Mouse (Mus musculus): Measurements from ENCODE around the gene Tshr. TPM values are rescaled to one million over a fixed set of nuclear protein-coding genes. Genes with fewer than 3 reads are reported as not detected.
"Not testable (repeated sequence)": the region's sequence is repeated elsewhere in the genome, so short reads cannot be mapped to it uniquely, and the experiment has no call there.

The Tshr gene
- total RNA-seq, 2 experiments from 2014 or later: 0.97 to 1.6 TPM

DNA sequence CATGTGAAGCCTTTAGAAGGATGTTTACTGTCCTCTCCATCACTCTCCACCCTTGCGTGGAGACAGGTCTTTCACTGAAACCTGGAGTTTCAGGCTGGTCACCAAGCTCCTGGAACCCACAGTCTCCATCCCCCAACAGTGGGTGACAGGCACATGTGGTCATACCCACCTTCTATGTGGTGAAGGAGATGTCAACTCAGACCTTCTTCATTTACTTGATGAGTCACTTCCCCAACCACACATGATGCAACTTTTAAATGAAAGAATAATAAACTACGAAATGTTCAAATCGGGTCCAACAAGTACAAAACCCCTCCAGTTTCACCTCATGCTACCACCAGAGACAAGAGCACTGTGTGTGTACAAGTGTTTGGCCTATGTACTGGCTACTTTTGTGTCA, 200.8 kb downstream of the Tshr start:
- peak; percentile 48 for ATAC-seq (replicated peaks; ENCODE audit: poor library complexity, severe bottlenecking)

DNA sequence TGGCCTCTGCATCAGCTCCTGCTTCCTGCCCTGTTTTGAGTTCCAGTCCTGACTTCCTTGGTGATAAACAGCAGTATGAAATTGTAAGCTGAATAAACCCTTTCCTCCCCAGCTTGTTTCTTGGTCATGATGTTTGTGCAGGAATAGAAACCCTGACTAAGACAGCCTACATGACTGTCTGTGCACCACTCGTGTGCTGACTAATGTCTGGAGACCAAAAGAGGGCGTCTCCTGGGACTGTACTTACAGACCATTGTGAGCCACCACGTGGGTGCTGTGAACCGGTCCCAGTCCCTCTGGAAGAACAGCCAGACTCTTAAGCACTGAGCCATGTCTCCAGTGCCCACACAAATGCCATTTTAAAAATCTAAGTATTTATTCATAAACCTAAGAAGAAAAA, 201.5 kb downstream of the Tshr start:
- not testable (repeated sequence) for ATAC-seq (replicated peaks; ENCODE audit: poor library complexity, severe bottlenecking)

DNA sequence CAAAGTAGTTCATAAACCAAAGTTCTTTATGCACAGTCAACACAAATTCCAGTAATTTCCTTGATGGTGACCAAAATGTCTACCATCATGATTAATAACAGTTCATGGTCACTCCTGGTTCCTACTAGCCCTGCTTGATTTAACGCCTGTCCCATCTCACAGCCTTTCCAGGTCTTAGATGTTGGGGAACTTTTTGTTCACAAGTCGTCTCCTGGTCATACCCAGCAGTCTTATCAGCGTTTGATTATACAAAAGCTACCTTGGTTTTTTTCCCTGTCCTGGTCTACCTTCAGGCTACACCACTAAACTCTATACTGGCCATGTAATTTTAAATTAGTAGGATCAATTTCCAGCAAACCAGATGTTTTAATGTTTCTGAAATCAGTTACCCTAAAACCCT, 202.7 kb downstream of the Tshr start:
- no peak for ATAC-seq (replicated peaks; ENCODE audit: poor library complexity, severe bottlenecking)

DNA sequence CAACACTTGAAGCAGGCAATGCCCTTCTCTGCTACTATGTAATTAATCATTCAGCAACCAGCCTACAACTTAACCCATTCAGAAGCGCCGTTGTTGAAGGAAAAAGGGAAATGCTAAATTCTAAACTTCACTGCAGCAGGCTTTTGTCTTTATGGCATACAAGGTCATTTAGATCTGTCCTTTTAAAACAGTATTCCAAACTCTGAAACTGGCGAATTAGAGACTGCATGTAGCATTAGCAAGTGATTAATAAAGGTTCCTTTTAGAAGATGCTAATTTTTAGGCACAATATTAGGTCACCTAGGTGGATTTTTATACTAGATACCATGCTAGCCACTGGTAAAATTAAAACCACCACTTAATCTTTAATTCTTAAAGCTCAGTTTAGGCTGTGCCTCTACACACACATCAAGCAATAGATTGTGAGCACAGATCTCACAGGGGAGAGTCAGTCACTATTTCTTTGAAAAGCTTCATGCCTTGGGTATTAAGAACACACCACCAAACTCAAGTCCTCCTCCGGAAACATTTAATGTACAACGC, 203.2 kb downstream of the Tshr start:
- ATAC-seq (replicated peaks; ENCODE audit: poor library complexity, severe bottlenecking): no peak

DNA sequence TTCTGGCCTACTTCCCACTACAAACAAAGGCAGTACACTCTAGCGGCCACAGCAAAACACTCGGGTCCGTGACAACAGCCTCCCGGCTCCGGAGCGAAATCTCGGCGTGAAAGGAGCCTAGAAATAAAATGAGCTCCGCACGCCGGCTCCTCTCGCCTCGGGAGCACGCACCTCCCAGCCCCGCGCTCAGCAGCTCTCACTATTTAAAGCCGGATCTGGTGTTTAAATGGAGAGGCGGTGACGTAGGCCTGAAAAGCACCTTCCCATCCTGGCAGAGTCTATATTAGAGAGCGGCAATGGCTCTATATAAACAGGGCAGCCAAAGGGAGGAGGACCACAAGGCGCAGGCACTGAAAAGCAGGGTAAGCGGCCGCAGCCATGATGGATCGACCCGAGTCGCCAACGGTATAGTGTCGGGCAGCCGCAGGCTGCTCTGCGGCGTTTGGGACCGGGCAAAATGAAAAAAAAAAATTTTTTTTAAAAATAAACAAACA, 203.9 kb downstream of the Tshr start:
- peak; percentile 43 for ATAC-seq (replicated peaks; ENCODE audit: poor library complexity, severe bottlenecking)

DNA sequence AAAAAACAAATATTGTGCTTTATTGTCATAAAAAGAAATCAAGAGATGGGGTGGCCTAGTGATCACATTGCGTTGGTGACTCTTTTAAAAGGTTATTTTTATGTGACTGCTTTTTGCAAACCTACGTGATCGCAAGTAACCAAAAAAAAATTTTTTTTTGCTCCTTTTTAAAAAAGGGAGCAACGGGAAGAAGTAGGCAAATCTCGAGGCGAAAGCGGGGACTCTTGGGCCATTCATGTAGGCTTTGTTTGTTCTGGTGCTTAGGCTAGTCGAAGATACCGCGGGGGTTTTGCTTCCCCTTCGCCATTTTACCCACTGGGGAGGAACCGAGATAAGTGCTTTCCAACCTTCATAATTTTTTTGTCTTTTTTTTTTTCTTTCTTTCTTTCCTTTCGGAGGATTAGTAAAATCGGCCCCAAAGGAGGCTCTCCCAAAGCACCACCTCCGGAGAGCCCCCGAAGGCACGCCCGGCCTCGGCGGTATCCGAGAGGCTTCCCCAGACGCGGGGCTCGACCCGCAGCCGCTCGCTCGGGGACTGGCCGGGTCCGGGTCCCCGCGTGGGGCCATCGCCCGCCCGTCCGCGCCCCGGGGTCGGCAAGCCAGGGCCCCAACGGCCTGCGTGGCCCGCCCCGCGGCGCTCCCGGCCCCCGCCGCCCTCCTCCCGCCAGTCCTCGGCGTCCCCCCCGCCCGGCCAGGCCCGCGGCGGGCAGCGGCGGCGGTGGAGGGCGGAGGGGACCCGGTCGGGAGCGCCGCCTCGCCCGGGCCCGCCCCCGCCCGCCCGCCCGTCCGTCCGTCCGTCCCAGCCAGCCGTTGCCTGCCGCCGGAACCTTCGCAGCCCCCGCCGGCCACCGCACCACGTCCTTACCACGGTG, 204.5 kb downstream of the Tshr start:
- ATAC-seq (replicated peaks; ENCODE audit: poor library complexity, severe bottlenecking): no peak

DNA sequence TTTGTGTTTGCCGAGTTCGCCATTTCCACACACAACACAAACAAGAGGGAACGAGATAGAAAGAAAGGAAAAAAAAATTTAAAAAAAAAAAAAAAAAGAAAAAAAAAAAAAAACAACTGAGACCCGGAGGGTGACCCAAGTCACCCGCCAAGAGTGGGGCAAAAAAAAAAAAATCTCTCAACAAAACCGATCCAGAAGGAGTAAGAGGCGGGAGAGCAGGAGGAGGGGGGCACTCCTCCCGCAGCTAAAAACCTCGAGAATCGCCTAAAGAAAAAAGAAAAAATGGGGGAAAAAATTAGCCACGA, 205.1 kb downstream of the Tshr start:
- no peak for ATAC-seq (replicated peaks; ENCODE audit: poor library complexity, severe bottlenecking)

DNA sequence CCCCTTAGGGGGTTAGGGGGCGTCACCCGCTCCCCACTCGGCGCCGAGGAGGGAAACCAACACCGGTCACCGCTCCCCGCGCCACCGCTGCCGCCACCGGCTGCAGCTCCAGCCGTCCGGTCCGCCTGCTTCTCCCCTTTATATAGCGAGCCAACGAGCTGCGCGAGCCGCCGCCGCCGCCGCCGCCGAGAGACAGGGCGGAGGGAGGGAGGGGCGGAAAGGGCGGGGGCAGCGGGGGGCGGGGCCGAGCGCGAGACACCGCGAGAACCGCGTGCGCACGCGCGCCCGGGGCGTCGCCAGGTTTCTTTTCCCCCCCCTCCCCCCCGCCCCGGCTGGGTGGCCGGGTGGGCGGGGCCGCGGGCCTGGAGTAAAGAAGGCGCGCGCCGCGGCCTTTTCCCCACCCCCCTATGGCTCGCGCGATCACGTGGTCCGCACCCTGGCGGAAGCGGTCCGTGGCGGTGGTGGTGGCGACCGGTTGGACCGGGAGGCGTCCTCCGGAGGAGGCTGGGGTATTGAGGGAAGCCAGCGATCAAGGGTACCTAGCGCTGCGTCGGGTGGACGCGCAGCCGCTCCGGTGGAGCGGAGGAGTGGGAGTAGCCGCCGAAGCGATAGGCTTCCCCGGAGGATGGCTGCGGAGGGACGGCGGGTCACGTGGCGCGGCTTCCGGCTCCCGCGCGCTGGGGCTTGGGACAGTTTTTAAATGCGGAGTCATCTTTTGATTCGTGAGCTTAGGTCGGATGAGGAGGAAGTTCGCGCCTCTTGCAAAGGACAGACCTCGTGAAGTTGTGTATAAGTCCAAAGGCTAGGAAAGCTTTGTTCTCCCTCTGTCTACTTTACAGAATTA, 205.7 kb downstream of the Tshr start, which contains the start of gene Gtf2a1:
Gtf2a1 (minus strand) TSS at position 641 of the 844 bp plus-strand sequence.
- peak; percentile 59 for ATAC-seq (replicated peaks; ENCODE audit: poor library complexity, severe bottlenecking)

DNA sequence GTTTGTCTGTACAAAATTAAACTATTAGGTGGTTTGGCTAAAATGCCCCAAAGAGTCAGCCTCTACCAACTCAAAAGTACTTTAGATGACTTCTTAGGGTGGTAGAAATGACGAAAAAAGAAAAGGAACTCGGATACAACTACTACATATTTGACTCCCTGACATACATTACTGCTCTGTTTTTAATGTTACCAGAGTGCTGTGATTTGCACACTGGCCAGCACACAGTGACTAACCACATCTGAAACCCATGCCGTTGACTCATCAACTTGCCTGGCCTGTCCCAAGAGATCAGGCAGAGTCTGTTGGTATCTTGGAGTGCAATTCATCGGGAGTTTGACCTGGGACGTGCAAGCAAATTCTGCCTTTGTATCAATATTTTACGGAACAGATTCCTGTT, 206.4 kb downstream of the Tshr start:
- ATAC-seq (replicated peaks; ENCODE audit: poor library complexity, severe bottlenecking): peak; percentile 24

DNA sequence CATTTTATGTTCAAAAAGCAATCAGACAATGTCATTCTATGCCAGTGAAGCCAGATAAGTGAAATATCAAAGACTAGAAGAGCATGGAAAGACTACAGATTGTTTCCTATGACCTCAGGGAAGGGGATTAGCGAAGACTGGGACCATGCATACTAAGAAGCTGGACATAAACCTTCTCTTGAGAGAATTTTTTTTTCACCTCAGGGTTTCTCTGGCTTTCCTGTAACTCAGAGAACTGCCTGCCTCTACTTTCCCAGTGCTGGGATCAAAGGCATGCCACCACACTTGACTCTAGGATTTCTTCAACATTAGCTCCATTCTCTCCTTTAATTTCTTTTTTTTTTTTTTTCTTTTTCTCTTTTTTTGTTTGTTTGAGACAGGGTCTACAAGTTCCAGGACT, 206.8 kb downstream of the Tshr start:
- ATAC-seq (replicated peaks; ENCODE audit: poor library complexity, severe bottlenecking): no peak

DNA sequence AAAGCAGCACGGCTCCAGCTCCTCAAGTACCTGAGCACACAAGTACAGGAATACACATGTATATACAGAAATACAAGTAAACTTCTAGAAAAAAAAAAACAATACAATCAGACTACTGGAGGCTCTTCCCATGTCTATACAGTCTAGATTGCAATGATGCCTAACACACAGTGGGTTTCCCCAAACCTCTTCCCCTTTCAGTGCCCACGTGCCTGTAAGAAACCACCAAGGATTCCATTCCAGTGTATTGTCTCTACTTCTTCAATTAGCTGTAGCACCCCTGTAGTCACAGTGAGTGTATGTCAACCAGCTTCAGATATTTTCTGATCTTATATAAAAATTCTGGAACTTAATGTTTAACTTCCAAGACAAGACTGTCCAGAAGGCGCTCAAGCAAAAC, 207.8 kb downstream of the Tshr start:
- ATAC-seq (replicated peaks; ENCODE audit: poor library complexity, severe bottlenecking): peak; percentile 49

Other genes with a start within 250 kb of the Tshr start
- 86.8 and 89.8 TPM in 2 replicates for gene Cep128, start 154 bp upstream of the Tshr start, total RNA-seq (2014; fragmentation: Nextera tagmentation)
- gene Cep128, start 154 bp upstream of the Tshr start, total RNA-seq (2017): 61.6 and 69.9 TPM in 2 replicates
- gene Gtf2a1, start 205.9 kb downstream of the Tshr start, total RNA-seq (2014; fragmentation: Nextera tagmentation): 26.0 and 36.6 TPM in 2 replicates
- 29.3 and 39.8 TPM in 2 replicates for gene Gtf2a1, start 205.9 kb downstream of the Tshr start, total RNA-seq (2017)